Mouse (Mus musculus): ENCODE data around the gene Bcr. TPM values are rescaled to one million over a fixed set of nuclear protein-coding genes. Genes with fewer than 3 reads are reported as not detected.

Gene Bcr
- total and polyA plus RNA-seq, 2 experiments from 2014 or later, result 11.0 to 59.8 TPM

- Histone ChIP-seq H3K27me3 (ENCODE audit: insufficient read depth, low read length) (no peaks in the 10 kb centered on the region), H3K4me1 (ENCODE audit: insufficient read depth, low read length) (peaks cover 4% of the 10 kb centered on the region; the same call in 1 of the 2 replicates), H3K9me3 (ENCODE audit: low read length) (no peaks in the 10 kb centered on the region), H3K36me3 (ENCODE audit: insufficient read depth, low read length) (0 out of 2 replicates have a peak, but pooled peaks cover 10% of the 10 kb centered on the region), H3K9ac (replicated peaks; ENCODE audit: low read length, poor library complexity, severe bottlenecking) (no peak overlapping the region), H3K4me3 (ENCODE audit: low read depth, low read length) (no peak overlapping the region), H3K4me2 (ENCODE audit: low read depth, low read length, poor library complexity, severe bottlenecking) (no peak overlapping the region), H3K27ac (ENCODE audit: low read depth, low read length) (no peak overlapping the region)
- DNase-seq (ENCODE audit: low spot score) (no peak), ATAC-seq (ENCODE audit: low FRiP score) (no peak)
- TF ChIP-seq CTCF (IDR thresholded peaks at IDR 0.05), result no peak
- WGBS, result 76% methylated on average over 8 of the region's 8 CpGs
These were observed 7.5 kb upstream of the Bcr start for GRCm38 (mm10) chr10:75052902-75053301.

DNA sequence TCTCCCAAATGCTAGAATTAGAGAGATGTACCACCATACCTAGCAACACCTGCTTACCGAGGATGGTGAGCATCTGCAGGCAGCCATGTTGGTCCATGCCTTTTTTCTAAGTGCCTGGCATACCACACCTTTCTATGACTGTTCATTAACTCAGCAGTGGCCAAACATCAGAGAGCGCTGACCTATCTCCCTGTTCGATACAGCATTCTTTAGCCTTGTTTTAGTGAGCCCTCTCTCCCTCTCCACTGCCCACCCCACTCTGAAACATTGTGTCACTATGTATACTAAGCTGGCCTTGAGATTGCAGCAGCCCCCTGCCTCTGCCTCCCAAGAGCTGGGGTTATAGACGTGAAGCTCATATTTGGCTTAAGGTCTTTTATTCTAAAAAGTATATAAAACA, 6.7 kb upstream of the Bcr start:
- no peaks in the 10 kb centered on the region for H3K27me3 ChIP-seq (ENCODE audit: insufficient read depth, low read length)
- no peak overlapping the region for H3K4me2 ChIP-seq (ENCODE audit: low read depth, low read length, poor library complexity, severe bottlenecking)
- peaks cover 4% of the 10 kb centered on the region; the same call in 1 of the 2 replicates for H3K4me1 ChIP-seq (ENCODE audit: insufficient read depth, low read length)
- H3K36me3 ChIP-seq (ENCODE audit: insufficient read depth, low read length), result 0 out of 2 replicates have a peak, but pooled peaks cover 6% of the 10 kb centered on the region
- 91% methylated on average over 4 of the region's 4 CpGs for WGBS
- H3K27ac ChIP-seq (ENCODE audit: low read depth, low read length), result no peak overlapping the region
- TF ChIP-seq CTCF (IDR thresholded peaks at IDR 0.05), result no peak
- ATAC-seq (ENCODE audit: low FRiP score), result no peak
- no peak overlapping the region for H3K9ac ChIP-seq (replicated peaks; ENCODE audit: low read length, poor library complexity, severe bottlenecking)
- no peaks in the 10 kb centered on the region for H3K9me3 ChIP-seq (ENCODE audit: low read length)
- no peak for DNase-seq (ENCODE audit: low spot score)
- H3K4me3 ChIP-seq (ENCODE audit: low read depth, low read length), result no peak overlapping the region

- DNase-seq (ENCODE audit: low spot score) (no peak), ATAC-seq (ENCODE audit: low FRiP score) (no peak)
- no peak for TF ChIP-seq CTCF (IDR thresholded peaks at IDR 0.05)
- Histone ChIP-seq H3K27me3 (ENCODE audit: insufficient read depth, low read length) (no peaks in the 10 kb centered on the region), H3K27ac (ENCODE audit: low read depth, low read length) (no peak overlapping the region), H3K9ac (replicated peaks; ENCODE audit: low read length, poor library complexity, severe bottlenecking) (no peak overlapping the region), H3K36me3 (ENCODE audit: insufficient read depth, low read length) (0 out of 2 replicates have a peak, but pooled peaks cover 3% of the 10 kb centered on the region), H3K9me3 (ENCODE audit: low read length) (no peaks in the 10 kb centered on the region), H3K4me2 (ENCODE audit: low read depth, low read length, poor library complexity, severe bottlenecking) (no peak overlapping the region), H3K4me3 (ENCODE audit: low read depth, low read length) (no peak overlapping the region), H3K4me1 (ENCODE audit: insufficient read depth, low read length) (peaks cover 4% of the 10 kb centered on the region; the same call in 1 of the 2 replicates)
- WGBS, result 70% methylated on average over 6 of the region's 6 CpGs
These were observed 6.3 kb upstream of the Bcr start for GRCm38 (mm10) chr10:75054125-75054524.

DNA sequence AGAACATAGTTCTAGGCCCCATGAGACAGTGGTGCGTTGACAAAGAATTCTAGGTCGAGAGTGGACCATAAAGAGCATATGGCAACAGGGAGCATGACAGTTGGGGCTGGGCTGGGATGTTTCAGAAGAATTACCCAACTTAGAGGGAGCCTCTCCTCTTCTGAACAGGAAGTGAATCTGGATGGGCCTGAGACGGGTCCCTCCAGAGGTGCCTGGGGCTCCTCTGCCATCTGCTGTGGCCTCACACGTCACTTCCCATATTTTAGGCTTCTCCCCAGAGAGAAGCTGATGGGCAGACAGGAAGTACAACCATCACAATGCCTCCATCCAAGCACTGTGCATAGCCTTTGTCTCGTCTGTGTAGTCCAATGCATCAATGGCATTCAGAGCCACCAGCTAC, 4.7 kb upstream of the Bcr start:
- TF ChIP-seq CTCF (IDR thresholded peaks at IDR 0.05), result no peak
- peaks cover 7% of the 10 kb centered on the region; the same call in 1 of the 2 replicates for H3K4me1 ChIP-seq (ENCODE audit: insufficient read depth, low read length)
- no peaks in the 10 kb centered on the region for H3K36me3 ChIP-seq (ENCODE audit: insufficient read depth, low read length)
- DNase-seq (ENCODE audit: low spot score) (no peak), ATAC-seq (ENCODE audit: low FRiP score) (no peak)
- no peaks in the 10 kb centered on the region for H3K27me3 ChIP-seq (ENCODE audit: insufficient read depth, low read length)
- H3K4me2 ChIP-seq (ENCODE audit: low read depth, low read length, poor library complexity, severe bottlenecking), result no peak overlapping the region
- H3K4me3 ChIP-seq (ENCODE audit: low read depth, low read length), result no peak overlapping the region
- H3K9me3 ChIP-seq (ENCODE audit: low read length), result no peaks in the 10 kb centered on the region
- H3K27ac ChIP-seq (ENCODE audit: low read depth, low read length), result no peak overlapping the region
- H3K9ac ChIP-seq (replicated peaks; ENCODE audit: low read length, poor library complexity, severe bottlenecking), result no peak overlapping the region
- WGBS, result 65% methylated on average over 5 of the region's 5 CpGs

DNA sequence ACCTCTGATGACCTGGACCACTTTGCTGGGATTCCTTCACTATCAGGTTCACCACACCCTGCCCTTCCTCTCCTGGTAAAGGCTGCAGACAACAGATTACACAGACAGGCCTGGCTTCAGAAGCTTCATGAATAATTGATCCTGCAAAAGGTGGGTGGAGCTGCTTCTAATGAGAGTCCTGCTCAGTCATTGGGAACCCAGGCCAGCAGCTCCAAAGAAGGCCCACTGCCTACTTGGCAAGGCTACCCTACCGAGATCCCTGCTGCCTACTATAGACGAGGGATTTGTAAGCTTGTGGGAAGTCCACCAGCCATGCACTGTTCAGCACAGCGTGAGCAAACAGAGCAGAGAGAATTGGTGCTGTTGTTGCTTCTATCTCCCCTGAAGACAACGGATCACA, 4.1 kb upstream of the Bcr start:
- Histone ChIP-seq H3K9me3 (ENCODE audit: low read length) (no peaks in the 10 kb centered on the region), H3K9ac (replicated peaks; ENCODE audit: low read length, poor library complexity, severe bottlenecking) (no peak overlapping the region), H3K4me2 (ENCODE audit: low read depth, low read length, poor library complexity, severe bottlenecking) (no peak overlapping the region), H3K27ac (ENCODE audit: low read depth, low read length) (no peak overlapping the region), H3K4me3 (ENCODE audit: low read depth, low read length) (no peak overlapping the region), H3K36me3 (ENCODE audit: insufficient read depth, low read length) (no peaks in the 10 kb centered on the region), H3K27me3 (ENCODE audit: insufficient read depth, low read length) (no peaks in the 10 kb centered on the region), H3K4me1 (ENCODE audit: insufficient read depth, low read length) (peaks cover 7% of the 10 kb centered on the region; the same call in 1 of the 2 replicates)
- no peak for TF ChIP-seq CTCF (IDR thresholded peaks at IDR 0.05)
- DNase-seq (ENCODE audit: low spot score) (peak; percentile 65), ATAC-seq (ENCODE audit: low FRiP score) (no peak)
- WGBS, result 14% methylated on average over 4 of the region's 4 CpGs

- Histone ChIP-seq H3K4me2 (ENCODE audit: low read depth, low read length, poor library complexity, severe bottlenecking) (no peak overlapping the region), H3K9ac (replicated peaks; ENCODE audit: low read length, poor library complexity, severe bottlenecking) (no peak overlapping the region), H3K36me3 (ENCODE audit: insufficient read depth, low read length) (no peaks in the 10 kb centered on the region), H3K9me3 (ENCODE audit: low read length) (no peaks in the 10 kb centered on the region), H3K4me1 (ENCODE audit: insufficient read depth, low read length) (peaks cover 18% of the 10 kb centered on the region; the same call in 1 of the 2 replicates), H3K4me3 (ENCODE audit: low read depth, low read length) (no peak overlapping the region), H3K27ac (ENCODE audit: low read depth, low read length) (no peak overlapping the region), H3K27me3 (ENCODE audit: insufficient read depth, low read length) (no peaks in the 10 kb centered on the region)
- TF ChIP-seq CTCF (IDR thresholded peaks at IDR 0.05), result no peak
- DNase-seq (ENCODE audit: low spot score) (no peak), ATAC-seq (ENCODE audit: low FRiP score) (no peak)
- 60% methylated on average over 8 of the region's 8 CpGs for whole genome bisulfite sequencing
These were observed 2.1 kb upstream of the Bcr start for GRCm38 (mm10) chr10:75058336-75058735.

All from midbrain, postnatal 0 days (tissue).